Mouse (Mus musculus) midbrain, embryonic 16.5 days (tissue): Measurements from ENCODE around the gene Zfp827. TPM values are rescaled to one million over a fixed set of nuclear protein-coding genes. Genes with fewer than 3 reads are reported as not detected.

ENCODE experiments used
- ATAC-seq: fragments of 200-750 bp; cut with Nextera tagmentation; 2 replicates; pipeline ENCODE4 v1.8.0; 2017; ENCODE audit warnings: moderate TSS enrichment
- H3K27ac ChIP-seq: fragments of 300-500 bp; sonication (generic); 2 replicates; pipeline ENCODE4 v1.5.1; 2014; ENCODE audit warnings: mild to moderate bottlenecking, low read length, mixed read lengths
- H3K27me3 ChIP-seq: fragments of 300-500 bp; sonication (generic); 2 replicates; pipeline ENCODE4 v1.6.1; 2014; ENCODE audit warnings: low read depth, low read length, mixed read lengths; ENCODE audit not compliant: control insufficient read depth, insufficient read depth
- H3K36me3 ChIP-seq: fragments of 300-500 bp; sonication (generic); 2 replicates; pipeline ENCODE4 v1.6.1; 2014; ENCODE audit warnings: mild to moderate bottlenecking, low read length, moderate library complexity, mixed read lengths; ENCODE audit not compliant: control insufficient read depth, insufficient read depth
- H3K4me1 ChIP-seq: fragments of 300-500 bp; sonication (generic); 2 replicates; pipeline ENCODE4 v1.6.1; 2014; ENCODE audit warnings: mild to moderate bottlenecking, low read length, mixed read lengths; ENCODE audit not compliant: control insufficient read depth, insufficient read depth
- H3K4me2 ChIP-seq: fragments of 300-500 bp; sonication (generic); 2 replicates; pipeline ENCODE4 v1.6.1; 2014; ENCODE audit warnings: mild to moderate bottlenecking, low read length, mixed read lengths
- H3K4me3 ChIP-seq: fragments of 300-500 bp; sonication (generic); 2 replicates; pipeline ENCODE4 v1.5.1; 2014; ENCODE audit warnings: low read depth, mild to moderate bottlenecking, low read length, moderate library complexity, mixed read lengths
- H3K9ac ChIP-seq: fragments of 300-500 bp; sonication (generic); 2 replicates; pipeline ENCODE4 v1.6.1; 2014; ENCODE audit warnings: low read depth, low read length, mixed read lengths
- H3K9me3 ChIP-seq: fragments of 300-500 bp; sonication (generic); replicated peaks from 2 replicates; pipeline ENCODE4 v1.6.1; 2014; ENCODE audit warnings: mild to moderate bottlenecking, low read length, mixed read lengths; ENCODE audit not compliant: control insufficient read depth, poor library complexity, severe bottlenecking
- WGBS: fragments of 180-500 bp; shearing (Covaris S2); extraction: QIAGEN DNeasy Blood & Tissue Kit; methylation state at CpG from one replicate; pipeline ENCODE4 v1.1.7; 2014; 5-methylcytosine and 5-hydroxymethylcytosine counted together
- polyA plus RNA-seq: library from polyadenylated mRNA; unstranded; fragments of >200 nt; fragmentation: Nextera tagmentation; extraction: Ambion mirVana; gene quantifications from 2 replicates; pipeline ENCODE4 v1.2.1, GENCODE M21; 2015

Zfp827 gene
- polyA plus RNA-seq, result 11.6 and 13.8 TPM in 2 replicates

DNA sequence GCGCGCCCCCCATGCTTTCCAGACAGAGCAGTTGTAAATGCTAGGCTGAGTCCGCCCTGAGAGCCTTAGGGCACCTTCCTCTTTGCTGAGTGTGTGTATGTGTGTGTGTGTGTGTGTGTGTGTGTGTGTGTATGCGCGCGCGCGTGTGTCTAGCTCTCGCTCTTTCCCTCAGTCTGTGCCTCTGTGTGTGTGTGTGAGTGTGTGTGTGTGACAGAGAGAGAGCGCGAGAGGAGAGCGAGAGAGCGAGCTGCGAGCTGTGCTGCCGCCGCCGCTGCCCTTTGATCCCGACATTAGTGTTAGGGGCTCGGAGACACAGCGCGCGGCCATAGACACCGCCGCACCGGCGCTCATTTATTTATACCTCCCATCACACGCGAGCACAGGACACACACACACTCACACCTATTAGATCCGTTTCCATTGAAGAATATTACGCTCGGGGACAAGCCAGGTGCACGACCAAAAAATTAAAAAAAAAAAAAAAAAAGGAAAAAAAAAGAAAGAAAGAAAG is at the start of gene Zfp827:
Gene Zfp827 (plus strand): TSS at position 461 of the 511 bp plus-strand sequence.
- WGBS, result under 1% methylated on average over 25 of the region's 32 CpGs
- peak; percentile 72 for ATAC-seq
- peak within 1 kb of the TSS; percentile 81 for H3K4me3 ChIP-seq
- no peaks in the 10 kb centered on the region for H3K9me3 ChIP-seq
- peak within 1 kb of the TSS; percentile 97 for H3K9ac ChIP-seq
- peak within 1 kb of the TSS; percentile 98 for H3K27ac ChIP-seq
- H3K4me1 ChIP-seq, result peaks cover 22% of the 10 kb centered on the region
- no peaks in the 10 kb centered on the region for H3K36me3 ChIP-seq
- H3K27me3 ChIP-seq, result no peaks in the 10 kb centered on the region
- H3K4me2 ChIP-seq, result peak within 1 kb of the TSS; percentile 75

DNA sequence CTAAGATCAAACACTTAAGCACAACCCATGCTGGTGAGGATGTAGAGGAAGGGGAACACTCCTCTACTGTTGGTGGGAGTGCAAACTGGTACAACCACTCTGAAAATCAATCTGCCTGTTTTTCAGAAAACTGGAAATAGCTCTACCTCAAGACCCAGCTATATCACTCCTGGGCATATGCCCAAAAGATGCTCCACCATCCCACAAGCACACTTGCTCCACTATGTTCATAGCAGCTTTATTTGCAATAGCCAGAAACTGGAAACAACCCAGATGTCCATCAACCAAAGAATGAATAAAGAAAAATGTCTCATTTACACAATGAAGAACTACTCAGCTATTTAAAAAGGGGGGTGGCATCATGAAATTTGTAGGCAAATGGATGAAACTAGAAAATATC is 23.9 kb upstream of the Zfp827 start:
- Histone ChIP-seq H3K36me3 (no peaks in the 10 kb centered on the region), H3K4me2 (no peak overlapping the region), H3K27me3 (no peaks in the 10 kb centered on the region), H3K27ac (no peak overlapping the region), H3K9ac (no peak overlapping the region), H3K4me1 (no peaks in the 10 kb centered on the region), H3K4me3 (no peak overlapping the region), H3K9me3 (no peaks in the 10 kb centered on the region)
- ATAC-seq, result no peak

DNA sequence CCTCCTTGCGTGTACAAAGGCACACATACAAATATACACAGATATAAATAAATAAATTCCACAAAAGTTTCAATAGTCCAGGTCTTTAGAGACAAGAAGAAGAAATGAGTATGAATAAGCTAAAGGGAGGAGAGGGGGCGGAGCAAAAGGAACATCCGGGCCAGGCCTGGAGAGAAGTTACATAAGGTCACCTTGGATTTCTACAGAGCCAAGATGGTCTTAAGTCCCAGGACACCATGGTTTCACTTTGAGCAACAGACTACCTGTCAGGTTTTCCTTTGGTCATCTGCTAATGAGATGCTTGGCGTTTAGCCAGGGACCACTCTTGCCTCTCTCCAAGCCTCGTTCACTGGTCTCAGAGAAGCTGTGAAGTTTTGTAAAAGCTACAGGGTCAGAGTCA is 13.2 kb upstream of the Zfp827 start:
- H3K27ac ChIP-seq, result no peak overlapping the region
- H3K9ac ChIP-seq, result no peak overlapping the region
- H3K36me3 ChIP-seq, result no peaks in the 10 kb centered on the region
- H3K9me3 ChIP-seq, result no peaks in the 10 kb centered on the region
- no peaks in the 10 kb centered on the region for H3K27me3 ChIP-seq
- no peaks in the 10 kb centered on the region for H3K4me1 ChIP-seq
- ATAC-seq, result no peak
- no peak overlapping the region for H3K4me2 ChIP-seq
- WGBS, result 83% methylated on average over 5 of the region's 5 CpGs
- H3K4me3 ChIP-seq, result no peak overlapping the region

DNA sequence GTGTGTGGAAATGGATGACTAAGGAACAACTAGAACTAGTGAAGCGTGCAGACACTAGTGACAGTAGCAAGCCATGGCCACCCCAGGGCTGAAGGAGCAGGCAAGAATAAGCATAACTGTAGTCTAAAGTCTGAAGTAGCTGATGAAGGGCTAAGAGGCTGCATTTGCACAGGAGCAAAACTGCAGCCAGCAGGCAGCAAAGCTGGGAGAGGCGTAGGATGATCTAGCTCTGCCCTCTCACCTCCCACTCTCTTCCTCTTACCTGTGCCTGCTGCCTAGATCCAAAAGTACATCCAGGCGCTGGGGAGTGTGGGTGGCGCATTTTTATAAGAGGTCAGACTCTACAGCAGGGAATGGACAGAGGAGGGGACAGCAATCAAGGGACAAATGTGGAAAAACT is 12.2 kb upstream of the Zfp827 start:
- Histone ChIP-seq H3K27ac (no peak overlapping the region), H3K9ac (no peak overlapping the region), H3K27me3 (no peaks in the 10 kb centered on the region), H3K4me1 (no peaks in the 10 kb centered on the region), H3K4me3 (no peak overlapping the region), H3K9me3 (no peaks in the 10 kb centered on the region), H3K4me2 (no peak overlapping the region), H3K36me3 (no peaks in the 10 kb centered on the region)
- ATAC-seq, result no peak
- WGBS, result 97% methylated on average over 4 of the region's 4 CpGs

DNA sequence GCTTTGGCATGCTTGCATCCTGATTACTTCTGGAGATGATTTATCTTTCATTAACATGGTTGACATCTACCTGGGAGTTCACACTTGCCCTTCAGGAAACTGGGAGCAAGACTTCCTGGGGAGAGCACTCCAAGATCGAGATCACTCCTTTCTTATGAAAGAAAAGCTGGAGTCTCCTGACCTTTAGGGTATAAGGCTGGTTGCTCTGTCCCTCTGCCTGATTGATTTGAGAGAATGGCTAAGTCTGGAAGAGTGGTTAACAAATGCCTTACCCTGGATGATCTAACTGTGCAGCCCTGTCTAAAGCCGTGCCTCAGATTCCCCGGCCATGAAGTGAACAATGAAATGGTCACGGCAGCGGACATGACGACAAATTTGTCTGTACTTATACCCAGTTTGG is 11.7 kb upstream of the Zfp827 start:
- H3K9me3 ChIP-seq, result no peaks in the 10 kb centered on the region
- no peak for ATAC-seq
- WGBS, result 45% methylated on average over 6 of the region's 6 CpGs

DNA sequence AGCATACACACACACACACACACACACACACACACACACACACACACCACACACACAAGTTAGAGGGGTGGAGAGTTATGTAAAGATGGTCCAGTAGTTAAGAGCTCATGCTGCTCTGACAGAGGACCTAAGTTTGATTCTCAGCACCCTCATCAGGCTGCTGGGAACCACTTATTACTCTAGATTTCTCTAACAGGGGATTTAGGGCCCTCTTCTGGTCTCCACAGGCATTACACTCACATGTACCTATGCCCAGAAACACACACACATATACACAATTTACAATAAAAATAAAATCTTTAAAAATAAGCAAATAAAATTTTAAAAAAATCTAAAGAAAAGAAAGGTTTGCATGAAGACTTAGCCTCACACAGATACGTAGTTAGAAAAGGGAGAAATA is 4.3 kb upstream of the Zfp827 start:
- H3K9me3 ChIP-seq, result no peaks in the 10 kb centered on the region
- no peaks in the 10 kb centered on the region for H3K27me3 ChIP-seq
- H3K4me3 ChIP-seq, result no peak overlapping the region
- no peak for ATAC-seq
- H3K4me1 ChIP-seq, result peaks cover 6% of the 10 kb centered on the region
- no peak overlapping the region for H3K27ac ChIP-seq
- no peaks in the 10 kb centered on the region for H3K36me3 ChIP-seq
- no peak overlapping the region for H3K9ac ChIP-seq
- 98% methylated on average over 1 of the region's 1 CpGs for WGBS
- no peak overlapping the region for H3K4me2 ChIP-seq

More for the DNA sequence above, 11.7 kb upstream of the Zfp827 start:
- Histone ChIP-seq H3K4me3 (no peak overlapping the region), H3K4me2 (no peak overlapping the region), H3K36me3 (no peaks in the 10 kb centered on the region), H3K9ac (no peak overlapping the region), H3K4me1 (no peaks in the 10 kb centered on the region), H3K27me3 (no peaks in the 10 kb centered on the region), H3K27ac (no peak overlapping the region)

DNA sequence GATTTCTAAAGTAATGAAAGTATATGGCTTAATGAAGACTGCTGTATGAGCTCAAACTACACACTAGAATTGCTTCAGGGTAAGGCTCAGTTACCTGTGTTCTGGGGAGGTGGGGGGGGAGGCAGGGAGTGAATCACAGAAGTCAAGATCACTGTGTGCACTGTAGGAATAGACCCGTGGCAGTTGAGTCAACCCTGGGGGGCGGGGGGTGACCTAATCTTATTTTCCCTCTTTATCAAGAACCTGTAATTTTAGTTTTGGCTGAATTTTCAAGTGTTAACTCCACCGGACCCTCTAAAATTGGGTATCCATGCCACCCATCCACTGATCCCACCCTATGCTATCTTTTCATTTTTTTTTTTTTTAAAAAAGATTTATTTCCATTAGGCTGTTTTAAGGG is 918 bp upstream of the Zfp827 start:
- H3K4me2 ChIP-seq, result peak overlapping the region; percentile 75
- ATAC-seq, result no peak
- no peak overlapping the region for H3K27ac ChIP-seq
- H3K9me3 ChIP-seq, result no peaks in the 10 kb centered on the region
- H3K4me3 ChIP-seq, result peak overlapping the region; percentile 81
- no peaks in the 10 kb centered on the region for H3K27me3 ChIP-seq
- H3K4me1 ChIP-seq, result peaks cover 19% of the 10 kb centered on the region
- no peak overlapping the region; the same call in 1 of the 2 replicates for H3K9ac ChIP-seq
- 22% methylated on average over 3 of the region's 3 CpGs for WGBS
- no peaks in the 10 kb centered on the region for H3K36me3 ChIP-seq

DNA sequence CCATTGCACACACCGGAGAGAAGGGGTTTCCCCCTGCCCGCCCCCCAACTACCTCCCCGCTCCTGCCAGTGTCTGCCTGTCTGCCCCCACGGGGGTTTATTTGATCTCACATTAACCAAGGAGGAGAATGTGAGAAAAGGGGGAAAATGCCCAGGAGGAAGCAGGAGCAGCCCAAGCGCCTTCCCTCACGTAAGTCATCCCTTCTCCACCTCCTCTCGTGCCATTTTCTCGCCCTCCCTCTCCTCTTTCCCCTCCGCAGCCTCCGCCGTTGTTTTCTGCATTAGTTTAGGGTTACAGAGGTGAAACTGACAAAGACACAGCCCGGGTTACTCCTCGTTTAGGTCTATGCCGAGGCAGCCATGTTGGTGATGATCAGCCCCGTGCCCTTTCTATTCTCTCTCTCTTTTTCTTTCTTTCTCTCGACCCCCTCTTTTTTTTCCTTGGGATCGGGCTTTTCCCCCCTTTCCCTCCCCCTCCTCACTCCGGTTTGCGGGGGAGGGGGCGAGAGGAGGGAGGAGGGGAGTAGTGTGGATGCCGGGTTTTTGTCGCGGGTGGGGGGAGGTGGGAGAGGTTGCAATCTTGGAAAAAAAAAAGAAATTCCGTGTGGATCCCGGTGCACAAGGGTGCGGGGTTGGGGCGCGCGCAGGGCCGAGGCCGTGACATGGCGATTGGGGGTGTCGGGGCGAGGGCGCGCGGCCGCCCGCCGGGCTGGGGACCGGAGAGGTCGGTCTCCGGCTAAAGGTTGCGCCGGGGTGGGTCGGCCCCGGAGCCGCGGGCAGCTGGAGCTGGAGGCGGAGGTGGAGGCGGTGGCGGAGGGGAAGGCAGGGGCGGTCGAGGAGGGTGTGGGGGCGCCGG is 531 bp downstream of the Zfp827 start:
- Histone ChIP-seq H3K9ac (peak overlapping the region; percentile 97), H3K27ac (peak overlapping the region; percentile 98), H3K4me3 (peak overlapping the region; percentile 81), H3K9me3 (no peaks in the 10 kb centered on the region), H3K4me2 (peak overlapping the region; percentile 75), H3K4me1 (peaks cover 29% of the 10 kb centered on the region), H3K36me3 (no peaks in the 10 kb centered on the region), H3K27me3 (no peaks in the 10 kb centered on the region)
- ATAC-seq, result peak; percentile 43
- under 1% methylated on average over 39 of the region's 56 CpGs for WGBS
